Mouse (Mus musculus) limb, embryonic 11.5 days (tissue): ENCODE measurements around the gene Tmprss9. TPM values are rescaled to one million over a fixed set of nuclear protein-coding genes. Genes with fewer than 3 reads are reported as not detected.

Experiments used
- ATAC-seq: fragments of 200-750 bp; cut with Nextera tagmentation; 2 replicates; pipeline ENCODE4 v1.8.0; 2017; ENCODE audit warnings: low read depth; ENCODE audit not compliant: insufficient number of reproducible peaks, low FRiP score, low TSS enrichment
- DNase-seq: peaks from one replicate; pipeline ENCODE4 v3.0.0-alpha.2; 2015; ENCODE audit warnings: low spot score
- H3K27ac ChIP-seq: fragments of 300-500 bp; sonication (generic); replicated peaks from 2 replicates; pipeline ENCODE4 v1.5.1; 2014; ENCODE audit warnings: low read depth, mild to moderate bottlenecking, low read length
- H3K27me3 ChIP-seq: fragments of 300-500 bp; sonication (generic); 2 replicates; pipeline ENCODE4 v1.6.1; 2014; ENCODE audit warnings: mild to moderate bottlenecking, low read length, mixed read lengths; ENCODE audit not compliant: control insufficient read depth, insufficient read depth
- H3K36me3 ChIP-seq: fragments of 300-500 bp; sonication (generic); 2 replicates; pipeline ENCODE4 v1.6.1; 2014; ENCODE audit warnings: mild to moderate bottlenecking, low read length, moderate library complexity, mixed read lengths; ENCODE audit not compliant: control insufficient read depth, insufficient read depth
- H3K4me1 ChIP-seq: fragments of 300-500 bp; sonication (generic); 2 replicates; pipeline ENCODE4 v1.6.1; 2014; ENCODE audit warnings: low read length, mixed read lengths; ENCODE audit not compliant: control insufficient read depth, insufficient read depth
- H3K4me2 ChIP-seq: fragments of 300-500 bp; sonication (generic); 2 replicates; pipeline ENCODE4 v1.6.1; 2014; ENCODE audit warnings: low read depth, mild to moderate bottlenecking, moderate library complexity; ENCODE audit not compliant: severe bottlenecking
- H3K4me3 ChIP-seq: fragments of 300-500 bp; sonication (generic); 2 replicates; pipeline ENCODE4 v1.5.1; 2014; ENCODE audit warnings: low read depth, low read length
- H3K9ac ChIP-seq: fragments of 300-500 bp; sonication (generic); 2 replicates; pipeline ENCODE4 v1.6.1; 2014; ENCODE audit warnings: mild to moderate bottlenecking, low read length
- H3K9me3 ChIP-seq: fragments of 300-500 bp; sonication (generic); 2 replicates; pipeline ENCODE4 v1.6.1; 2016; ENCODE audit warnings: low read length; ENCODE audit not compliant: control insufficient read depth
- WGBS: fragments of 180-500 bp; shearing (Covaris S2); extraction: QIAGEN DNeasy Blood & Tissue Kit; methylation state at CpG from one replicate; pipeline ENCODE4 v1.1.7; 2014; 5-methylcytosine and 5-hydroxymethylcytosine counted together
- polyA plus RNA-seq: library from polyadenylated mRNA; unstranded; fragments of >200 nt; fragmentation: Nextera tagmentation; extraction: Ambion mirVana; gene quantifications from 2 replicates; pipeline ENCODE4 v1.2.1, GENCODE M21; 2014

Gene Tmprss9
- polyA plus RNA-seq, 1 experiment from 2014 or later, result not detected

DNA sequence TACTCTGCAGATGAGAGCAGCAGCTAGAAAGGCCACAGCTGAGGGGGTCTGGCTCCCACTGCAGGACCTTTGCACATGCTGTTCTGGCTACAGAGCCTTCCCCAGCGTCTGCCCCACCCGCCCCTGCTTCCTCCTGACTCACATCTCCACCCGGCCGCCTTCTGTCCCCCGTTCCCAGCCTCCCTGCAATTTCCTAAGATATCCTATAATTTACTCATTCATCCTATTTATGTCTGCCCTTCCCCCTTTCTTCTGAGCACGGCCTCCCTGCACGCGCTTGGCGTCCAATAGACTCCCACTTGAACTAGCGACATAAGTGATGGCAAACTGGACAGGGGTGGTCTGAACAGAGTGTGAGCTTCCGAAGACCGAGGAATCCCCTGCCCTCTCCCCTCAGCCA, 25.9 kb upstream of the Tmprss9 start:
- WGBS, result 83% methylated on average over 12 of the region's 12 CpGs
- Histone ChIP-seq H3K9me3 (no peaks in the 10 kb centered on the region), H3K9ac (no peak overlapping the region), H3K4me2 (no peak overlapping the region), H3K27me3 (peaks cover 37% of the 10 kb centered on the region), H3K27ac (no peak overlapping the region), H3K36me3 (no peaks in the 10 kb centered on the region), H3K4me3 (no peak overlapping the region), H3K4me1 (peaks cover 10% of the 10 kb centered on the region; the same call in 1 of the 2 replicates)
- ATAC-seq (no peak), DNase-seq (no peak)

GRCm38 (mm10) chr10:80848571-80848970, 23.1 kb upstream of the Tmprss9 start:
- WGBS, result 11% methylated on average over 10 of the region's 10 CpGs
- no peak overlapping the region for H3K4me2 ChIP-seq
- H3K27ac ChIP-seq, result no peak overlapping the region
- H3K9me3 ChIP-seq, result no peaks in the 10 kb centered on the region
- H3K27me3 ChIP-seq, result peaks cover 21% of the 10 kb centered on the region
- peaks cover 6% of the 10 kb centered on the region; the same call in 1 of the 2 replicates for H3K4me1 ChIP-seq
- H3K36me3 ChIP-seq, result peaks cover 10% of the 10 kb centered on the region
- no peak for DNase-seq
- no peak overlapping the region for H3K9ac ChIP-seq
- no peak overlapping the region for H3K4me3 ChIP-seq
- ATAC-seq, result no peak

DNA sequence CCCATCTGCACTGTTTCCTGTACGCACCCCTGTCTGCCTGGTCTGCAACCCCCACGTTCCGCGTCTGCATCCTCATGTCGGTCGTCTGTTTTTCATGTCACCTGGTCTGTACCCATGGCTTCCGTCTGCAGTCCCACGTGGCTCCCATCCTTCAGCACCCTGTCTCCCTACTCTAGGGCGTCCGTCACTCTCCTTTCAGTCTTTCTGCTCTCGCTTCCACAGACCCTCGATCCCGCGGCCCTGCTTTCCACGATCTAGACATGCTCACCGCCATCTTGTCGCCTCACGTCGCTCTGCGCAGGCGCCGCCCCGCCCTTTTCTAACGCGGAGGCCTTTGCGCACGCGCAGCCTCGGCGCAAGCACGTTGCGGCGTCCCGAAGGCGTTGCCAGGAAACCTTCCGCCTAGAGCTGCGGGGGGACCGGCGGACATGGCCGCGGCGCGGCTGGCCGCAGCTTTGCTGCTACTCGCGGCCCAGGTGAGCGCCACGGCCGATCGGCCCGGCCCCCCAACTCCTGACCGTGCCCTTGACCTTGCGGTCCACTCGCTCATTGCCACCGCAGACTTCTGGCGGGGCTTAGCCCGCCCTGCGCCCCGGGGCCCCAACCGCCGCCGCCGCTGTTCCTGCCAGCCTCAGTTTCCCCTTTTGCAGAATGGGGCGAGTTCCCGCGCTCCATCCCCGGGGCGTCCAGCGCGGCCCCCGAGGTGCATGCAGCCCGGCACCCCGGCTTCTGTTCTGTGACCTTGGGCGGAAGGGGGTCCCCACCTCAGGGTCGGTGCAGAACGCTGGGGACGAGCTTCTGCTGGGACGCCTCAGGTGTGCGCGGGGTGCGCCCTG, 16.5 kb upstream of the Tmprss9 start, which contains the start of the genes Lsm7 and Sppl2b:
Gene Lsm7, minus strand, starts transcription at position 297 of the 836 bp plus-strand sequence.
Gene Sppl2b, plus strand, starts transcription at position 363 of the 836 bp plus-strand sequence.
- H3K9me3 ChIP-seq, result no peaks in the 10 kb centered on the region
- H3K4me2 ChIP-seq, result peak within 1 kb of the TSS; percentile 99
- H3K27ac ChIP-seq, result no peak within 1 kb of the TSS
- ATAC-seq (peak; percentile 75), DNase-seq (peak; percentile 97)
- peaks cover 10% of the 10 kb centered on the region for H3K4me1 ChIP-seq
- WGBS, result under 1% methylated on average over 79 of the region's 81 CpGs
- H3K36me3 ChIP-seq, result peaks cover 10% of the 10 kb centered on the region
- no peaks in the 10 kb centered on the region for H3K27me3 ChIP-seq
- peak within 1 kb of the TSS; percentile 86 for H3K9ac ChIP-seq
- H3K4me3 ChIP-seq, result peak within 1 kb of the TSS; percentile 96

DNA sequence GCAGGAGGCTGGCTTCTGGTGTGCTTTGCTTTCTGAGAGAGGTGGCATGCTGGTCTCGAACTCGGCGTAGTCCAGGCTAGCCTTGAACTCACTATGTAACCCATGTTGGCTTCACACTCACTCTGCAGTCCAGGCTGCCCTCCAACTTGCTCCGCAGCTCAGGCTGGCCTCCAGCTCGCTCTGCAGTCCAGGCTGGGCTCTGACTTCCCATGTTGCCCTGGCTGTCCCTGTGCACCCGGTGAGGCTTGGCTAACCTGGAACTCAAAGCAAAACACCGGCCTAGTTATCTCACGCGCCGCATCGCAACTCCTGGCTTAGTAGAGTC, 15.9 kb upstream of the Tmprss9 start:
- ATAC-seq, result no peak

GRCm38 (mm10) chr10:80856267-80856666, 15.4 kb upstream of the Tmprss9 start:
- DNase-seq, result peak; percentile 36
- 48% methylated on average over 3 of the region's 3 CpGs for WGBS
- ATAC-seq, result no peak
- H3K9ac ChIP-seq, result no peak overlapping the region
- peaks cover 10% of the 10 kb centered on the region for H3K36me3 ChIP-seq
- no peak overlapping the region for H3K27ac ChIP-seq
- H3K4me2 ChIP-seq, result peak overlapping the region; percentile 99; the same call in 1 of the 2 replicates
- H3K4me3 ChIP-seq, result peak overlapping the region; percentile 96
- peaks cover 10% of the 10 kb centered on the region for H3K4me1 ChIP-seq
- H3K9me3 ChIP-seq, result no peaks in the 10 kb centered on the region
- H3K27me3 ChIP-seq, result no peaks in the 10 kb centered on the region

More for the DNA sequence above, 15.9 kb upstream of the Tmprss9 start:
- peak; percentile 37 for DNase-seq
- peak overlapping the region; percentile 96 for H3K4me3 ChIP-seq
- H3K36me3 ChIP-seq, result peaks cover 10% of the 10 kb centered on the region
- H3K4me1 ChIP-seq, result peaks cover 10% of the 10 kb centered on the region
- no peak overlapping the region for H3K27ac ChIP-seq
- no peaks in the 10 kb centered on the region for H3K9me3 ChIP-seq
- WGBS, result 28% methylated on average over 11 of the region's 11 CpGs
- H3K4me2 ChIP-seq, result peak overlapping the region; percentile 99
- no peaks in the 10 kb centered on the region for H3K27me3 ChIP-seq
- peak overlapping the region; percentile 86 for H3K9ac ChIP-seq

GRCm38 (mm10) chr10:80856908-80857307, 14.7 kb upstream of the Tmprss9 start:
- no peaks in the 10 kb centered on the region for H3K27me3 ChIP-seq
- 88% methylated on average over 5 of the region's 5 CpGs for WGBS
- no peaks in the 10 kb centered on the region for H3K9me3 ChIP-seq
- H3K9ac ChIP-seq, result no peak overlapping the region
- H3K4me3 ChIP-seq, result no peak overlapping the region
- peaks cover 10% of the 10 kb centered on the region for H3K4me1 ChIP-seq
- DNase-seq (no peak), ATAC-seq (no peak)
- peak overlapping the region; percentile 12; the same call in 1 of the 2 replicates for H3K4me2 ChIP-seq
- H3K36me3 ChIP-seq, result peaks cover 11% of the 10 kb centered on the region
- H3K27ac ChIP-seq, result no peak overlapping the region

DNA sequence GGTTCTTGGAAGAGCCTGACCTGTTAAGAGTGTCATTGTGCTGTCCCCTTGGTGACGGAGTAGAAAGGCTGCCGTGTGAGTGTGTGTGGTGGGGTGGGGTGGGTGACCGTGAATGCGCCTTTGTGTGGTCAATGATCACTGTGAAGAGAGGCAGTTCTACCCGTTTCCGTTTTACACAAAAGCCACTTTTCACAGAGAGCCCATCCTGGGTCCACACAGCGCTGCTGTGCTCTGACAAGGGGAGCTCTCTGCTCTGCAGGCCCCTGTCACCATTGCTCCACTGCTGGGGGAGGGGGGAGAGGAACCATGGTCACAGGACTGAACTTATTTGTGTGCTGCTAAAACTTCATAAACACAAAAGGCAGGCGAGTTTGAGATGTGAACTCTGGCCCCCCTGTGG, 14.3 kb upstream of the Tmprss9 start:
- 78% methylated on average over 8 of the region's 8 CpGs for WGBS
- no peak overlapping the region for H3K4me2 ChIP-seq
- no peak for DNase-seq

GRCm38 (mm10) chr10:80857848-80858247, 13.8 kb upstream of the Tmprss9 start:
- WGBS, result 80% methylated on average over 3 of the region's 3 CpGs
- no peaks in the 10 kb centered on the region for H3K27me3 ChIP-seq
- no peaks in the 10 kb centered on the region for H3K9me3 ChIP-seq
- H3K4me3 ChIP-seq, result no peak overlapping the region
- DNase-seq (no peak), ATAC-seq (no peak)
- H3K4me1 ChIP-seq, result peaks cover 10% of the 10 kb centered on the region
- H3K27ac ChIP-seq, result no peak overlapping the region
- no peak overlapping the region for H3K9ac ChIP-seq
- H3K4me2 ChIP-seq, result no peak overlapping the region
- peaks cover 14% of the 10 kb centered on the region; the same call in 1 of the 2 replicates for H3K36me3 ChIP-seq

More for the DNA sequence above, 14.3 kb upstream of the Tmprss9 start:
- Histone ChIP-seq H3K4me3 (no peak overlapping the region), H3K9me3 (no peaks in the 10 kb centered on the region), H3K4me1 (peaks cover 10% of the 10 kb centered on the region), H3K36me3 (peaks cover 13% of the 10 kb centered on the region), H3K9ac (no peak overlapping the region), H3K27ac (no peak overlapping the region), H3K27me3 (no peaks in the 10 kb centered on the region)
- ATAC-seq, result no peak
